Mouse (Mus musculus) lung, adult 2 months (tissue): Measurements from ENCODE around the gene Gm20458.

ENCODE experiments used
- CTCF ChIP-seq: fragments of 200-500 bp; IDR thresholded peaks from 2 replicates; pipeline ENCODE4 v1.5.1; 2011; ENCODE audit warnings: mild to moderate bottlenecking, low read length, control low read depth; ENCODE audit not compliant: insufficient read depth
- POLR2A ChIP-seq: fragments of 200-500 bp; IDR thresholded peaks from 2 replicates; pipeline ENCODE4 v1.6.1; 2011; ENCODE audit warnings: low read depth, mild to moderate bottlenecking, control low read depth, low read length, borderline replicate concordance; ENCODE audit errors: extremely low read depth

- TF ChIP-seq CTCF (peak; percentile 68), POLR2A (no peak)
Measured at GRCm38 (mm10) chr2:164531169-164531568, 70.4 kb downstream of the Gm20458 start.
